Mouse (Mus musculus) small intestine, adult 2 months (tissue): ENCODE measurements around the gene Fgd2. TPM values are rescaled to one million over a fixed set of nuclear protein-coding genes. Genes with fewer than 3 reads are reported as not detected.

Experiments
- H3K27ac ChIP-seq: fragments of 200-500 bp; 2 replicates; pipeline ENCODE4 v1.5.1; 2012; ENCODE audit warnings: low read depth, low read length, control low read depth, inconsistent platforms; ENCODE audit not compliant: insufficient read depth
- H3K27me3 ChIP-seq: fragments of 200-500 bp; 2 replicates; pipeline ENCODE4 v1.6.1; 2012; ENCODE audit warnings: mild to moderate bottlenecking, moderate library complexity, low read length, inconsistent platforms; ENCODE audit not compliant: control insufficient read depth, insufficient read depth
- H3K36me3 ChIP-seq: fragments of 200-500 bp; 2 replicates; pipeline ENCODE4 v1.6.1; 2012; ENCODE audit warnings: mild to moderate bottlenecking, low read length, control low read depth, inconsistent platforms; ENCODE audit not compliant: control insufficient read depth, insufficient read depth
- H3K4me1 ChIP-seq: fragments of 200-500 bp; 2 replicates; pipeline ENCODE4 v1.6.1; 2012; ENCODE audit warnings: low read length, inconsistent platforms, mixed read lengths; ENCODE audit not compliant: control insufficient read depth, insufficient read depth, insufficient read length
- H3K4me3 ChIP-seq: fragments of 200-500 bp; 2 replicates; pipeline ENCODE4 v1.5.1; 2012; ENCODE audit warnings: low read depth, mild to moderate bottlenecking, control low read depth, inconsistent platforms, low read length, moderate library complexity
- CTCF ChIP-seq: fragments of 200-500 bp; IDR thresholded peaks from 2 replicates; pipeline ENCODE4 v1.5.1; 2012; ENCODE audit warnings: low read depth, mild to moderate bottlenecking, control low read depth, inconsistent platforms, low read length, moderate library complexity, mixed read lengths; ENCODE audit not compliant: insufficient replicate concordance, insufficient read length; ENCODE audit errors: extremely low read depth
- POLR2A ChIP-seq: fragments of 200-500 bp; IDR thresholded peaks from 2 replicates; pipeline ENCODE4 v1.6.1; 2012; ENCODE audit warnings: low read depth, mild to moderate bottlenecking, control low read depth, inconsistent platforms, low read length, moderate library complexity
- WGBS: fragments of 180-500 bp; shearing (Covaris S2); methylation state at CpG from one replicate; pipeline ENCODE4 v1.1.7; 2018; 5-methylcytosine and 5-hydroxymethylcytosine counted together
- polyA plus RNA-seq: library from polyadenylated mRNA; depleted of rRNA; stranded (reverse); fragments of >200 nt; gene quantifications from 2 replicates; pipeline ENCODE4 v1.2.3, GENCODE M21; 2012

The Fgd2 gene
- polyA plus RNA-seq, 1 experiment = 16.3 TPM

DNA sequence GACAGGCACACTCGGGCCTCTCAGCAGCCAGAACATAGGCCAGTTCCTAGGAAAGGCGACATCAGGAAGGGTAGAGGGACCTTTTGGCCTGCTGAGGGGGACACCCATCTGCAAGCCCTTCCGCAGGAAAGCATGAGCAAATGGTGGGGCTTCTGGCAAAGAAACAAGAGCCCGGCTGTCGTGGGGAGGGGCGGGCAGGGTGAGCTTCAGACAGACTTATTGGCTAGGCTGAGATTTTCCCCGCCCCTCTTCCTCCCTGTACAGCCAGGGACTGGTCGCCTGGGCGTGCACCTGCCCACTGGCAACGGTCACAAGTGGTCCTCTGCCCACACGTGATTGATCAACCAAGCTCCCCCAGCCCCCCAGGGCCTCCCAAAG is 4.2 kb upstream of the Fgd2 start:
- H3K27me3 ChIP-seq = no peaks in the 10 kb centered on the region
- peaks cover 13% of the 10 kb centered on the region for H3K4me1 ChIP-seq
- TF ChIP-seq POLR2A (no peak), CTCF (no peak)
- H3K27ac ChIP-seq = peak overlapping the region; percentile 63
- H3K4me3 ChIP-seq = peak overlapping the region; percentile 29
- no peaks in the 10 kb centered on the region for H3K36me3 ChIP-seq
- WGBS = 3% methylated on average over 11 of the region's 11 CpGs

DNA sequence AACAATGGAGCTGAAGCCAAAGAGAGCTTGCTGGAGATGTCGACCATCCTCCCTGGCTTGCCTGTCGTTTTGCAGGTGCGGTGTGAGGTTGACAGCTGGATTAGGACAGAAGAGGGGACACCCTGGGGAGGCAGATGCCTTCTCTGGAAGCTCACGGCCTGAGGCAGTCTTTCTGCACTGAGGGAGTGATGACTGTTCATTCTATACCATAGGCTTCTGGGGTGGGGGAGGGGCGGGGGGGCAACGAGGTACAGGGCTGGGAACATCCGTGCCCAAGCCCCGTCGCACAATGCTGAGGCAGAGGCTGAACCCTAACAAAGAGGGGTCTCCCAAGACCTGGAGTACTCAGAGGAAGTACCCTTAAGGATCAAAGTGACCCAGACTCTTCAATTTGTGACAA is 3.8 kb upstream of the Fgd2 start:
- 24% methylated on average over 9 of the region's 9 CpGs for WGBS
- TF ChIP-seq CTCF (no peak), POLR2A (no peak)
- Histone ChIP-seq H3K36me3 (no peaks in the 10 kb centered on the region), H3K4me3 (peak overlapping the region; percentile 29), H3K4me1 (peaks cover 13% of the 10 kb centered on the region), H3K27ac (no peak overlapping the region), H3K27me3 (no peaks in the 10 kb centered on the region)

DNA sequence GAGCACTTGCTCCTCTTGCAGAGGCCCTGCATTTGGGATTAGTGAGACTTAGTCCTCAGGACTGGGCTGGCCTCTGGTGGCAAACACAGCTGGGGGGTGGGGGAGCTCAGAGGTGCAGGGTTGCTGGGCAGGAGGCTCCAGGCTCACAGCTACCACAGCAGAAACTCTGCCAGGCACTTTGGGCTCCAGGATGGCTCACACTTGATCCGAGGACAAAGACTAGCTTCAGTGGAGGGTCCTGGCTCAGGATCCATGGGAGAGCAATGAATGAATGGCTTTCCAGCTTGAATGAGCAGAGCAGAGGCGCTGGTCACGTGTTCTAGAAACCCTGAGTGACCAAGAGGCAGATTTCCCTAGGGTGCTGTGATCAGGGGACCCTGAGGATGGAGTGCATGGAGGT is 1.8 kb upstream of the Fgd2 start:
- Histone ChIP-seq H3K4me1 (peaks cover 13% of the 10 kb centered on the region), H3K27me3 (no peaks in the 10 kb centered on the region), H3K36me3 (no peaks in the 10 kb centered on the region), H3K27ac (no peak overlapping the region), H3K4me3 (no peak overlapping the region)
- WGBS = 86% methylated on average over 3 of the region's 3 CpGs
- TF ChIP-seq POLR2A (no peak), CTCF (no peak)

DNA sequence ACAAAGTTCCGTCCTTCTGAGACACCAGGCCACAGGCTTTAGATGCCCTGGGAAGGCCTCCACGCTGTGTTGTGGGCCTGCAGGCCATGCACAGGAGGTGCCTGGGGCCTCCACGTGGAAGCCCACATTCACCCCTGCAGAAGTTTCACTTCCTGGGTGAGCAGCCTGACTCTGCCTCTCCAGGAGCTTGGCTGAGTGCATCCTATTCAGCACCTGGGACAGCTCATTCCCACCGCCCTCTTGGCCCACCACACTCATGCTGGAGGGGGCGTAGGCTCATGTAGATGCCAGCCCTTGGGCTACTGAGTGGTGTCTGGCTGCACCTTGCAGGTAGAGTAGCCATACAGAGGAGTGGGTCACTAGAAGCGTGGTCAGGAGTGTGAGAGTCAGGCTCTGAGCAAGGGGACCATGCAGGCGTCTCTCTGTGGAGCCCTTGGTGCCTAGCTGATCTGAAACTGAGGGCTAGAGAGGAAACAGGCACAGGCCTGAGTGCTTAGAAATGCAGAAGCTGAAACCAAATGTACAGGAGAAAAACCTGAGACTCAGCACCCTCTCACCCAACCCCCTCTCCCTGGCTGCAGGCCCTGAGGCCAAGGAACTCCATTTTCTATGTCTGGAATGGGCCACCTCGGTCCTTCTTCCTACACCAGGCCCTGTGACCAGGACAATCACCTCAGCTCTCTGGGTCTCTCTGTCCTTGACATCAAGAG is 1.4 kb downstream of the Fgd2 start:
- WGBS = 68% methylated on average over 8 of the region's 8 CpGs
- H3K4me3 ChIP-seq = peak overlapping the region; percentile 50

DNA sequence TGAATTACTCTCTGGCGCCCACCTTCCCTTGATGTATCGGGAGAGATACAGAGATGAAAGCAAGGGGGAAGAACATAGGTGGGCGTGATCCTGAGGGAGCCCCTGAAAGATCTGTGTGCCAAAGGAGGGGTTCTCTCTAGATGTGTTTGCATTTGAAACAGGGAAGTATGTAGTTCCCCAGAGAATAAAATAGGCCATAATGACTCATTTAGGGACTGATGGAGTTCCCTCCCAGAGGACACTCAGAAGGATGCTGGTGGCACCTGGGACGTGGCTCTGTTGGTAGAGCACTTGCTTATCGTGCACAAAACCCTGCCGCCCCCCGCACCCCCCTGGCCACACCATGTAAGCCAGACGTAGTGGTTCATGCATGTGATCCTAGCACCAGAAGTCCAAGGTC is 2.4 kb downstream of the Fgd2 start:
- H3K36me3 ChIP-seq = no peaks in the 10 kb centered on the region
- no peak overlapping the region for H3K4me3 ChIP-seq
- no peak overlapping the region for H3K27ac ChIP-seq
- H3K27me3 ChIP-seq = no peaks in the 10 kb centered on the region
- no peaks in the 10 kb centered on the region; the same call in 1 of the 2 replicates for H3K4me1 ChIP-seq
- 83% methylated on average over 8 of the region's 8 CpGs for WGBS
- no peak for TF ChIP-seq CTCF
- no peak for TF ChIP-seq POLR2A

More for the DNA sequence above, 1.4 kb downstream of the Fgd2 start:
- Histone ChIP-seq H3K27me3 (no peaks in the 10 kb centered on the region), H3K4me1 (no peaks in the 10 kb centered on the region; the same call in 1 of the 2 replicates), H3K36me3 (no peaks in the 10 kb centered on the region), H3K27ac (0 out of 2 replicates have a peak overlapping the region, but pooled peaks have one; percentile 18)
- TF ChIP-seq CTCF = no peak
- no peak for TF ChIP-seq POLR2A

DNA sequence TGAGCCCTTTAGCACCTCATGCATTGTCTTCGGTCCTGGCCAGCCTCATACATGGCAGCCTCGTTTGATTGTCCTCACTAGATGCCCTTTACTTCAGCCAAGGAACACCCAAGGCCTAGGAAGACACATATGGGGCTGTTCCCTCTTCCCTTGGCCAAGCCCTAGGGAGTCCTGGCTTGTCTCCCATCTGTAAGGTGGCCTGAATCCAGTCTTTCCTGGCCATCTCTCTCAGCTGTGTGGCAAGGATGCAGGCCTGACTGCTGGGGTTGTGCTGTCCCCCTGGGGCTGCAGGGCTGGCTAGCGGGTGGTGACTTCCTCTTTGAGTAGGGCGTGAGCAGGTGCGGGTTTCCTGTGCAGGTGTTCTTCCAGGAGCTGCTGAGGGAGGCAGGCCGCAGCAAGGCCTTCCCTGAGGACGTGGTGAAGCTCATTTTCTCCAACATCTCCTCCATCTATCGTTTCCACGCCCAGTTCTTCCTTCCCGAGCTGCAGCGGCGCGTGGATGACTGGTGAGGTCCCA is 4.4 kb downstream of the Fgd2 start:
- Histone ChIP-seq H3K36me3 (no peaks in the 10 kb centered on the region), H3K27me3 (no peaks in the 10 kb centered on the region), H3K27ac (no peak overlapping the region), H3K4me1 (peaks cover 3% of the 10 kb centered on the region), H3K4me3 (no peak overlapping the region)
- TF ChIP-seq POLR2A (no peak), CTCF (no peak)
- 70% methylated on average over 13 of the region's 13 CpGs for WGBS

DNA sequence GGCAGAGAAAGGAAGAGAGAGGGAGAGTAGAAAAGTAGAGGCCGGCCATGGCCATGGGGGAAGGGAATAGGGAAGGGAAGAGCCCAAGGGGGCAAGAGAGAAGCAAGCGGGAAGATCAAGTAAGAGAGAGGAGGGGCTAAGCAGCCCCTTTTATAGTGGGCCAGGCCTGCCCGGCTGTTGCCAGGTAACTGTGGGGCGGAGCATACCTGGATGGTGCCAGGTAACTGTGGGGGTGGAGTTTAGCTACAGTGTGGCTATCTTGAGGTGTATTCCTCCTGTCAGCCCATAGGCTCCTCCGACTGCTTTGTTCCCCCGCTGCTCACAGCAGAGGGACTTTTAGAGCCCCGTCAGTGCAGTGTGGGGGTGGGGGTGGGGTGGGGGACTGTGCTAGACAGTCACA is 8.0 kb downstream of the Fgd2 start:
- Histone ChIP-seq H3K4me3 (no peak overlapping the region), H3K4me1 (peaks cover 3% of the 10 kb centered on the region), H3K27me3 (no peaks in the 10 kb centered on the region), H3K27ac (no peak overlapping the region), H3K36me3 (no peaks in the 10 kb centered on the region)
- 19% methylated on average over 7 of the region's 7 CpGs for WGBS
- TF ChIP-seq POLR2A (no peak), CTCF (no peak)
